Mouse (Mus musculus): ENCODE data around the gene Trim59. TPM values are rescaled to one million over a fixed set of nuclear protein-coding genes. Genes with fewer than 3 reads are reported as not detected.

Trim59 gene
- total and polyA plus RNA-seq, 3 experiments = 0.20 to 2.2 (median 2.1) TPM

DNA sequence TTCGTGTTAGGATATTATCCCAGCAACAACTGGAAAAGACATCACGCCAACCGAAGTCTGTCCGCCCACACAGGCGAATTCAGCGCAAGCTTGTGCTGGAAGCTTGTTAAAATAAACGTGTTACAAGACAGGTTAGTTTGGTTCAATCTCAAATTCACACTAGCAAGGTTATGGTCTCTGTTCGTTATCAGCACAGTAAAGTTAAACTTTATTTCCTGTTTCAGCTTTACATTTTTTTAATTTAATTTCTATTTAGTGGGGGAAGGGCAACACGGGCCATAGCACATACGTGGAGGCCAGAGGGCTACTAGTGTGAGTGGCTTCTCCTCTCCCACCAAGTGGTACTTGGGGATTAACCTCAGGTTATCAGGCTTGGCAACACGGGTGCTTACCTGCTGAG, 7.3 kb upstream of the Trim59 start:
- Histone ChIP-seq H3K4me3 (no peak overlapping the region), H3K27me3 (ENCODE audit: control insufficient read depth, insufficient read depth, low read length) (no peaks in the 10 kb centered on the region), H3K27ac (no peak overlapping the region), H3K79me2 (replicated peaks; ENCODE audit: control insufficient read depth, insufficient read depth, low read length) (no peaks in the 10 kb centered on the region), H3K36me3 (ENCODE audit: control insufficient read depth, insufficient read depth, low read length) (no peaks in the 10 kb centered on the region), H3K4me1 (ENCODE audit: control insufficient read depth, insufficient read depth, low read length) (no peaks in the 10 kb centered on the region), H3K9ac (ENCODE audit: low read depth, low read length) (no peak overlapping the region)
- TF ChIP-seq POLR2A (IDR thresholded peaks at IDR 0.05; ENCODE audit: insufficient read depth, low read depth, low read length) (no peak), CTCF (IDR thresholded peaks at IDR 0.05) (no peak), EP300 (IDR thresholded peaks at IDR 0.05; ENCODE audit: insufficient read depth, low read depth, low read length) (no peak)
- DNase-seq = no peak
- intact Hi-C loops (cut with DNase I) = no loop called here
- 87% methylated on average over 11 of the region's 11 CpGs for WGBS

DNA sequence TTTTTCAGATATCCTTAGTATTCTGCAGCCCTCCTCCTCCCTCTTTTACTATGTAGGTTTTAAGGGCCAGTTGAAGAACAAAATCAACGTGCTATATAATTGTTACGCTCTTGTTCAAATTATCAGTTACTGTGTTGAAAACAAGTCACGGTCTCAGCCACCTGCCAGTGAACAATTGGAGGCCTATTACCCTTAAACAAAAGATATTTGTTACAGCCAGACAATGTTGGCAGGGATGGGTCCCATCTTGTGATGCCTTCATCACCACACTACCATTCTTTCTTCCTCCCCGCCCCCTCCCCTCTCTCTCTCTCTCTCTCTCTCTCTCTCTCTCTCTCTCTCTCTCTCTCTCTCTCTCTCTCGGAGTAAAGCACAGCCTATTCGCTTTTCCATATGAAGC, 4.5 kb upstream of the Trim59 start:
- H3K4me3 ChIP-seq = no peak overlapping the region
- H3K4me1 ChIP-seq (ENCODE audit: control insufficient read depth, insufficient read depth, low read length) = no peaks in the 10 kb centered on the region; the same call in 1 of the 2 replicates
- no peaks in the 10 kb centered on the region for H3K79me2 ChIP-seq (replicated peaks; ENCODE audit: control insufficient read depth, insufficient read depth, low read length)
- H3K36me3 ChIP-seq (ENCODE audit: control insufficient read depth, insufficient read depth, low read length) = no peaks in the 10 kb centered on the region
- TF ChIP-seq CTCF (IDR thresholded peaks at IDR 0.05) = no peak
- no peak for TF ChIP-seq POLR2A (IDR thresholded peaks at IDR 0.05; ENCODE audit: insufficient read depth, low read depth, low read length)
- no peak for TF ChIP-seq EP300 (IDR thresholded peaks at IDR 0.05; ENCODE audit: insufficient read depth, low read depth, low read length)
- H3K9ac ChIP-seq (ENCODE audit: low read depth, low read length) = no peak overlapping the region
- 91% methylated on average over 6 of the region's 6 CpGs for WGBS
- no peak for DNase-seq
- intact Hi-C loops (cut with DNase I) = no loop called here
- H3K27ac ChIP-seq = no peak overlapping the region
- no peaks in the 10 kb centered on the region for H3K27me3 ChIP-seq (ENCODE audit: control insufficient read depth, insufficient read depth, low read length)

DNA sequence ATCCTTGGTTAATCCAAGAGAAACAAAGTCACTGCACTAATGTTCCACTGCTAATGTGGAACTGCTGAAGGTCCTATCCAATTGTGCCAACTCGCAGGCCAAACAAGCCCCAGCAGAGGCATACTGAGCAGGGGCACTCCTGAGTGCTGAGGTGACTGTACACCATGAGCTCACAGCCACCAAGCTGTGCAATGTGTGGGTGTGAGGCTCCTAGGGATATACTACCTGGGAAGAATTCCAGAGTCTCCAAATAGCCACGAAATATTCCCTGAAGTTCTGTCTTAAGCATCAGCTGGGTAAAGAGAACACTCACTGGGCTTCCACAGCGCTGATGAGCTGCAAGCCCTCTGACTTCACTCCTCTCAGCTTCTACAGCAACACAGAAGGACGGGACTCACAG, 3.1 kb upstream of the Trim59 start:
- Histone ChIP-seq H3K36me3 (ENCODE audit: control insufficient read depth, insufficient read depth, low read length) (no peaks in the 10 kb centered on the region), H3K9ac (ENCODE audit: low read depth, low read length) (no peak overlapping the region), H3K27ac (no peak overlapping the region), H3K4me3 (no peak overlapping the region), H3K27me3 (ENCODE audit: control insufficient read depth, insufficient read depth, low read length) (no peaks in the 10 kb centered on the region), H3K4me1 (ENCODE audit: control insufficient read depth, insufficient read depth, low read length) (no peaks in the 10 kb centered on the region; the same call in 1 of the 2 replicates), H3K79me2 (replicated peaks; ENCODE audit: control insufficient read depth, insufficient read depth, low read length) (no peaks in the 10 kb centered on the region)
- 87% methylated on average over 4 of the region's 4 CpGs for WGBS
- DNase-seq = no peak
- intact Hi-C loops (cut with DNase I) = no loop called here
- no peak for TF ChIP-seq CTCF (IDR thresholded peaks at IDR 0.05)
- no peak for TF ChIP-seq POLR2A (IDR thresholded peaks at IDR 0.05; ENCODE audit: insufficient read depth, low read depth, low read length)
- TF ChIP-seq EP300 (IDR thresholded peaks at IDR 0.05; ENCODE audit: insufficient read depth, low read depth, low read length) = no peak

DNA sequence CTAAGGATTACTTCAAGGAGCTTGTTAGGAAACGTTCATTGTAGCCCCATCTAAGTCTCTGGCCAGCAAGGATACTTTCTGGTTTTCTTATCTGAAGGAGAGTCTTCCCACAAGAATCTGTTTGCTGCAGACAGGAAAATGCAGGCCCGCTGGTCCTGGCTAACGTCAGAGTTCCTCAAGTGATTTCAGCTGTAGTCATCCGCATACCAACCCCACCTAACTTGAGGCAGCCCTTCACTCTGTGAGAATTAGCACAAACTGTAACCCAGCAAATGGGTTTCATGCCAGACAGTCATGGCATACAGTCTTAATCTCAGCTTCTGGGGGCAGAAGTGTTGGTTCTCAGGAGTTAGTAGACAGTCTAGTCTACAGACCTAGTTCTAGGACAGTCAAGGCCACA, 2.0 kb upstream of the Trim59 start:
- H3K4me3 ChIP-seq = no peak overlapping the region
- 73% methylated on average over 4 of the region's 4 CpGs for WGBS
- intact Hi-C loops (cut with DNase I) = no loop called here
- H3K9ac ChIP-seq (ENCODE audit: low read depth, low read length) = no peak overlapping the region
- H3K79me2 ChIP-seq (replicated peaks; ENCODE audit: control insufficient read depth, insufficient read depth, low read length) = no peaks in the 10 kb centered on the region
- TF ChIP-seq CTCF (IDR thresholded peaks at IDR 0.05) = no peak
- no peak for TF ChIP-seq POLR2A (IDR thresholded peaks at IDR 0.05; ENCODE audit: insufficient read depth, low read depth, low read length)
- TF ChIP-seq EP300 (IDR thresholded peaks at IDR 0.05; ENCODE audit: insufficient read depth, low read depth, low read length) = no peak
- no peak overlapping the region for H3K27ac ChIP-seq
- H3K36me3 ChIP-seq (ENCODE audit: control insufficient read depth, insufficient read depth, low read length) = no peaks in the 10 kb centered on the region
- H3K4me1 ChIP-seq (ENCODE audit: control insufficient read depth, insufficient read depth, low read length) = no peaks in the 10 kb centered on the region; the same call in 1 of the 2 replicates
- no peaks in the 10 kb centered on the region for H3K27me3 ChIP-seq (ENCODE audit: control insufficient read depth, insufficient read depth, low read length)
- DNase-seq = no peak

DNA sequence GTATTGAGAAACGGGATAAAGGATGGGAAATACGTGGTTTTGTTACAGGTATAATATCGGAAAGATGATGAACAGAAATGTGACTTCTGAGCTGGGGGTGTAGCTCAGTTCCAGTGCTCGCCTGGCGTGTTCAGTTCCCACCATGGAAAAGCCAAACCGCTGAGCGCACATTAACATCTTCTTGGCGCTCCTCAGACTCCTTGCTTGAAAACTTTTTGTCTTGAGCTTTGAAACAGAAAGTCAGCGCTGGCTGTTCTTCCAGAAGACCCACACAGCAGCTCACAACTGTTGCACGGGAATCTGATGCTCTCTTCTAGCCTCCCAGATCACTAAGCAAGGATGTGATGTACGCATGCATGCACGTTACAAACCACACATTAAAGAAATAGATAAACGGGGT, 1.2 kb upstream of the Trim59 start:
- no peaks in the 10 kb centered on the region for H3K27me3 ChIP-seq (ENCODE audit: control insufficient read depth, insufficient read depth, low read length)
- H3K27ac ChIP-seq = no peak overlapping the region
- intact Hi-C loops (cut with DNase I) = loop anchor here (2.0 kb wide), 1 partner anchor 41 kb away; the partner anchor contains the start of genes Ift80 and Smc4
- H3K4me3 ChIP-seq = peak overlapping the region; percentile 90
- TF ChIP-seq CTCF (IDR thresholded peaks at IDR 0.05) (no peak), POLR2A (IDR thresholded peaks at IDR 0.05; ENCODE audit: insufficient read depth, low read depth, low read length) (no peak), EP300 (IDR thresholded peaks at IDR 0.05; ENCODE audit: insufficient read depth, low read depth, low read length) (no peak)
- 44% methylated on average over 13 of the region's 13 CpGs for WGBS
- H3K9ac ChIP-seq (ENCODE audit: low read depth, low read length) = no peak overlapping the region
- H3K4me1 ChIP-seq (ENCODE audit: control insufficient read depth, insufficient read depth, low read length) = no peaks in the 10 kb centered on the region; the same call in 1 of the 2 replicates
- DNase-seq = no peak
- H3K36me3 ChIP-seq (ENCODE audit: control insufficient read depth, insufficient read depth, low read length) = no peaks in the 10 kb centered on the region
- H3K79me2 ChIP-seq (replicated peaks; ENCODE audit: control insufficient read depth, insufficient read depth, low read length) = no peaks in the 10 kb centered on the region

DNA sequence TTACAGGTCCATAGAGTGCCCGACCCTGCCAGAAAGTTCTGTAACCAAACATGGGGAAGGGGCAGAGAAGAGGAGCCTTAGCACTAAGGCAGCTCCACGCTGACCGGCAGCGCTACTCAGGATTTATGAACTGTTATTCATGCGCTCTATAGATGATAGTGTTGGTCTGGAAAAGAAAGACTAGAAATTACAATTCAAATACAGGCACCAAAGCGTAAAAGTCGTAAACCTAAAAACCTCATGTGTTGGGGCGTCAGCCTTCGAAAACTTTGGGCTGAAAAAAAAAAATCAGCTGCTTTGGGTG, 797 bp upstream of the Trim59 start:
- intact Hi-C loops (cut with DNase I) = loop anchor here (2.0 kb wide), 1 partner anchor 41 kb away; the partner anchor contains the start of genes Ift80 and Smc4
- Histone ChIP-seq H3K79me2 (replicated peaks; ENCODE audit: control insufficient read depth, insufficient read depth, low read length) (no peaks in the 10 kb centered on the region), H3K9ac (ENCODE audit: low read depth, low read length) (peak overlapping the region; percentile 40), H3K27ac (peak overlapping the region; percentile 57), H3K36me3 (ENCODE audit: control insufficient read depth, insufficient read depth, low read length) (no peaks in the 10 kb centered on the region), H3K4me3 (peak overlapping the region; percentile 90), H3K27me3 (ENCODE audit: control insufficient read depth, insufficient read depth, low read length) (no peaks in the 10 kb centered on the region), H3K4me1 (ENCODE audit: control insufficient read depth, insufficient read depth, low read length) (no peaks in the 10 kb centered on the region; the same call in 1 of the 2 replicates)
- DNase-seq = no peak
- TF ChIP-seq EP300 (IDR thresholded peaks at IDR 0.05; ENCODE audit: insufficient read depth, low read depth, low read length) (no peak), POLR2A (IDR thresholded peaks at IDR 0.05; ENCODE audit: insufficient read depth, low read depth, low read length) (no peak), CTCF (IDR thresholded peaks at IDR 0.05) (no peak)
- 10% methylated on average over 9 of the region's 9 CpGs for WGBS

Data from heart, adult 2 months (tissue).